Mouse (Mus musculus): ENCODE data around the gene Ankrd35.
A peak's percentile ranks its signal among the peaks of the same experiment; 100 is the strongest.
"Not testable (repeated sequence)": the region's sequence is repeated elsewhere in the genome, so short reads cannot be mapped to it uniquely, and the experiment has no call there.

Gene Ankrd35

GRCm38 (mm10) chr3:96706984-96707383, 37.1 kb downstream of the Ankrd35 start:
- DNase-seq (ENCODE audit: low read depth), result no peak

GRCm38 (mm10) chr3:96707903-96708683, 38.2 kb downstream of the Ankrd35 start, which contains the start of gene Nudt17:
Gene Nudt17 (minus strand): TSS chr3:96708562.
- DNase-seq (ENCODE audit: low read depth), result no peak

GRCm38 (mm10) chr3:96708684-96709064, 38.7 kb downstream of the Ankrd35 start:
- no peak for DNase-seq (ENCODE audit: low read depth)

GRCm38 (mm10) chr3:96714286-96714685, 44.4 kb downstream of the Ankrd35 start:
- no peak for DNase-seq (ENCODE audit: low read depth)

GRCm38 (mm10) chr3:96715854-96716253, 45.9 kb downstream of the Ankrd35 start:
- DNase-seq (ENCODE audit: low read depth), result no peak

GRCm38 (mm10) chr3:96719173-96719572, 49.2 kb downstream of the Ankrd35 start:
- no peak for DNase-seq (ENCODE audit: low read depth)

- DNase-seq (ENCODE audit: low read depth), result peak; percentile 85
Measured at GRCm38 (mm10) chr3:96727343-96727827, 57.5 kb downstream of the Ankrd35 start, which contains the start of the genes Polr3c and Rnf115. Gene Polr3c (minus strand): TSS chr3:96727628. Gene Rnf115 (plus strand): TSS chr3:96727664.

- DNase-seq (ENCODE audit: low read depth), result no peak
Measured at GRCm38 (mm10) chr3:96727828-96728633, 58.1 kb downstream of the Ankrd35 start.

- DNase-seq (ENCODE audit: low read depth), result no peak
Measured at GRCm38 (mm10) chr3:96728634-96729402, 58.9 kb downstream of the Ankrd35 start.

- no peak for DNase-seq (ENCODE audit: low read depth)
Measured at GRCm38 (mm10) chr3:96729403-96729784, 59.5 kb downstream of the Ankrd35 start.

GRCm38 (mm10) chr3:96730785-96731184, 60.9 kb downstream of the Ankrd35 start:
- no peak for DNase-seq (ENCODE audit: low read depth)

- DNase-seq (ENCODE audit: low read depth), result no peak
Measured at GRCm38 (mm10) chr3:96733984-96734383, 64.1 kb downstream of the Ankrd35 start.

- DNase-seq (ENCODE audit: low read depth), result no peak
Measured at GRCm38 (mm10) chr3:96735200-96735599, 65.3 kb downstream of the Ankrd35 start.

- no peak for DNase-seq (ENCODE audit: low read depth)
Measured at GRCm38 (mm10) chr3:96737013-96737740, 67.2 kb downstream of the Ankrd35 start.

GRCm38 (mm10) chr3:96737995-96738394, 68.1 kb downstream of the Ankrd35 start:
- no peak for DNase-seq (ENCODE audit: low read depth)

GRCm38 (mm10) chr3:96740279-96740678, 70.3 kb downstream of the Ankrd35 start:
- DNase-seq (ENCODE audit: low read depth), result not testable (repeated sequence)
